Mouse (Mus musculus) urinary bladder, postnatal 4 days (tissue): ENCODE results near the gene Dnajc21.

ENCODE experiments used
- DNase-seq, 2 experiments: peaks; one replicate each; pipeline ENCODE4 v3.0.0; 2021 to 2022; ENCODE audit warnings: low spot score in 2 of 2

The Dnajc21 gene

GRCm38 (mm10) chr15:10439963-10440362 is 30.4 kb downstream of the Dnajc21 start:
- DNase-seq: no peak

DNA sequence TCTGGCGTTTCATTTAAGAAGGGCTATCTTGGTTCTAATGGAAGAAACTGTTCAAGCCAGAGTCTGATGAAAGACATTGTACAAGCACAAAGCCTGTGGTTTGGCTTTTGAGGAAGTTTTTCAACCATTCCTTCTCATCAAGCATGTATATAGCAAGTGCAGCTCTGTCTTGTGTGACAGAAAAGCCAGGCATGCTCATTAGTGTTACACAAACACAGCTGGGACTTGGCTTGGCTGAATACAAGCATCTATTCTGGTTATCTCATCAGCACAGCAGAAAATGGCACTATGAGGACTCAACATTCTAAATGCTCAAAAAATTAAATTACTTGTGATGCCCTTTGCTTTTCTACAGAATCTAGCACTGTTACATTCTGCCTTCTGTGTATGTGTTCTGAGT is 33.4 kb downstream of the Dnajc21 start:
- DNase-seq: no peak

GRCm38 (mm10) chr15:10426545-10427266 is 43.6 kb downstream of the Dnajc21 start:
- no peak for DNase-seq

GRCm38 (mm10) chr15:10426124-10426523 is 44.2 kb downstream of the Dnajc21 start:
- no peak for DNase-seq

DNA sequence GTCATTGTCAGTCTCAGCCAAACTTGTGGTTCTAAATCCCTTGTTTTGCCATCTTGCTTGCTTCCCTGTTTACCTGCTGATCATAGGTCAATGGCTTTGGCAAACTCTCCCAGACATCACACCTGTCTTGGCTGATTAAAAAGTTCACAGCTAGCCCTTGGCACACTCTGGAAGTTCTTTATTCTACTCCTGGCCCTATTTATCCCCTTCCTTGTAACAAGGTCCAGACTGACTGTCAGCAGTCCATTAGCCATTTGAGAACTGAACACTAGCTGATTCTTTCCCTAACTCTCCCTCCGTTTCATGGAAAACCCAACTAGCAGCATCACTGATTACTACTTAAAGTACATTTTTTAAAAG is 48.6 kb downstream of the Dnajc21 start:
- DNase-seq: no peak

DNA sequence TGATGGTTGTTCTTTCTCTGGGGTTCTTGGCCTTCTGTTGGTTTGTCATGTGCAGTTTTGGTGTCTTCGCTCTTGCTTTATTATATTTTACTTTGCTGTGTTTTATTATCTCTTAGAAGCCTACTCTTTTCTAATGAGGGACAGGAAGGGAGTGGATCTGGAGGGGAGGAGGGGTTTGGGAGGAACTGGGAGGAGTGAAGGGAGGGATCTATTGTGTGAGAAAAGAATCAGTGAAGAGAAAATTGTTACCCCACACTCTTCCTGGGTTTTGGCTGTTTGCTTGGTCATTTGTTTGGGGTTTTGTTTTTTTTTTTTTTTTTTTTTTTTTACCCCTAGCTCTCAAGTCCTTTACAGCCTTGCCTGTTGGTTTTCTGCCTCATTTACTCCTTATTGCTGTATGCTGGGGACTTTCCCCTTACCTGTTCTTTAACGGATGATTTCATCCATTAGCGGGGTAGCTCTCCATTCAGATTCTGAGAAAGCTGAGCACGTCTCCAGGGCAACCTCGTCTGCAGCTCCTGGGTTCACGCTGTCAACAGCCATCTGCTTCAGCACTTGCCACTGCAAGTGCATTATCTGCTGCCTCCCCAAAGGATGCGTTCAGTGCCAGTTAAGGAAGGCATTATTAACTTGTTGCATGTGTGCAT is 49.1 kb downstream of the Dnajc21 start:
- DNase-seq: no peak

DNA sequence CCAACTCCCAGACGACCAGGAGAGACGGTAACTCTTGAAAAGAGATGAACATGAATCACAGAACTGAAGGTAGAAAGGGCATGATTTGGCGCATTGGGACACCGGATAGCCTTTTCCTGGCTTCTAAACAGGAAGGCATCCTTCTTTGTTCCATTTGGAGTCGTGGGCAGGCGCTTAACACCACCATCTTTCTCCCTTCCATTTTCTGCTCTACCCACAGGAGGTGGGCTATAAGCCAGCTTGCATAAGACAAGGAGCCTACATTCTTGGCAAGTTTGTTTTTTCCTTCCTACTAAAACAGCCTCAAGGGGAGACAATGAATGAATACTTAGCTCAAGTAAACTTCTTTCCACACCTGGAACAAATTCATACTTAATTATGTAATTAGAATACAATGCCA is 56.7 kb downstream of the Dnajc21 start:
- DNase-seq: no peak

- DNase-seq: no peak
These were observed 59.4 kb downstream of the Dnajc21 start for GRCm38 (mm10) chr15:10410881-10411280.

- no peak for DNase-seq
These were observed 60.5 kb downstream of the Dnajc21 start for GRCm38 (mm10) chr15:10409842-10410241.

DNA sequence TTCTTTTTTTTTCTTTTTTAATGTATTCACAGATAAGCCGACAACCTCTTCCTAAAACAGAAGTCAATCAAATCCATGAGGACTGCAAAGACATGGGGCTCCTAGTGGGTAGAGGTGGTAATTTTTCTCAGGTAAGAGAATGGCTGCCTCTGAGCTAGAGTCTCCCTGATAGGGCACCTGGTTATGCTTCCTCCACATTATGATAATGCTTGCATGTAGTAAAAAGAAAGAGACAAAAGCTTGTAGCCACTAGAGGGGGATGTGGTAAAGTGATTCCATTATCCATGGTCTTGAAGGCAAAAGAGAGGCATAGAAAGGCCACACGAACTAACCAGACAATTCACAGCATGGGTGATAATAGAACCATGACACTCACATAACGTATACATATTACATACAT is 69.9 kb downstream of the Dnajc21 start:
- no peak for DNase-seq

GRCm38 (mm10) chr15:10399795-10400194 is 70.5 kb downstream of the Dnajc21 start:
- DNase-seq: no peak
